Mouse (Mus musculus) heart, embryonic 12.5 days (tissue): ENCODE data around the gene Gm49661. TPM values are rescaled to one million over a fixed set of nuclear protein-coding genes. Genes with fewer than 3 reads are reported as not detected.

Source experiments
- ATAC-seq: fragments of 200-750 bp; cut with Nextera tagmentation; 2 replicates; pipeline ENCODE4 v1.8.0; 2017; ENCODE audit warnings: moderate TSS enrichment, moderate library complexity; ENCODE audit not compliant: insufficient number of reproducible peaks, low FRiP score
- H3K27ac ChIP-seq: fragments of 300-500 bp; sonication (generic); 2 replicates; pipeline ENCODE4 v1.5.1; 2016; ENCODE audit warnings: mild to moderate bottlenecking, moderate library complexity; ENCODE audit not compliant: poor library complexity, severe bottlenecking
- H3K27me3 ChIP-seq: fragments of 300-500 bp; sonication (generic); replicated peaks from 2 replicates; pipeline ENCODE4 v1.6.1; 2016; ENCODE audit warnings: mild to moderate bottlenecking, moderate library complexity
- H3K36me3 ChIP-seq: fragments of 300-500 bp; sonication (generic); 2 replicates; pipeline ENCODE4 v1.6.1; 2016; ENCODE audit warnings: mild to moderate bottlenecking, moderate library complexity
- H3K4me1 ChIP-seq: fragments of 300-500 bp; sonication (generic); replicated peaks from 2 replicates; pipeline ENCODE4 v1.6.1; 2016; ENCODE audit warnings: mild to moderate bottlenecking
- H3K4me2 ChIP-seq: fragments of 300-500 bp; sonication (generic); 2 replicates; pipeline ENCODE4 v1.6.1; 2016; ENCODE audit warnings: mild to moderate bottlenecking, moderate library complexity
- H3K4me3 ChIP-seq: fragments of 300-500 bp; sonication (generic); 2 replicates; pipeline ENCODE4 v1.5.1; 2016; ENCODE audit warnings: mild to moderate bottlenecking
- H3K9ac ChIP-seq: fragments of 300-500 bp; sonication (generic); 2 replicates; pipeline ENCODE4 v1.6.1; 2016; ENCODE audit warnings: mild to moderate bottlenecking, moderate library complexity
- H3K9me3 ChIP-seq: fragments of 300-500 bp; sonication (generic); replicated peaks from 2 replicates; pipeline ENCODE4 v1.6.1; 2016; ENCODE audit warnings: mild to moderate bottlenecking, moderate library complexity
- WGBS: fragments of 180-500 bp; shearing (Covaris S2); methylation state at CpG from one replicate; pipeline ENCODE4 v1.1.7; 2016; 5-methylcytosine and 5-hydroxymethylcytosine counted together
- microRNA-seq: library from miRNA; unstranded; fragments of <30 nt; microRNA quantifications from one replicate; pipeline ENCODE4, GENCODE M21; 2017
- polyA plus RNA-seq: library from polyadenylated mRNA; unstranded; fragments of >200 nt; fragmentation: Nextera tagmentation; extraction: Ambion mirVana; gene quantifications from 2 replicates; pipeline ENCODE4 v1.2.1, GENCODE M21; 2016

Gm49661 gene
- polyA plus RNA-seq, 1 experiment from 2014 or later: not detected

- peak; percentile 64; the same call in 1 of the 2 replicates for ATAC-seq
- Histone ChIP-seq H3K4me1 (0 out of 2 replicates have a peak, but pooled peaks cover 9% of the 10 kb centered on the region), H3K36me3 (no peaks in the 10 kb centered on the region), H3K9me3 (no peaks in the 10 kb centered on the region), H3K27me3 (peaks cover 86% of the 10 kb centered on the region), H3K4me3 (peak overlapping the region; percentile 42), H3K27ac (no peak overlapping the region), H3K9ac (peak overlapping the region; percentile 21; the same call in 1 of the 2 replicates), H3K4me2 (peak overlapping the region; percentile 69)
- WGBS: 4% methylated on average over 51 of the region's 52 CpGs
Measured at GRCm38 (mm10) chr8:84928456-84929306, 40.6 kb downstream of the Gm49661 start.

- no peaks in the 10 kb centered on the region for H3K36me3 ChIP-seq
- ATAC-seq: no peak
- no peak overlapping the region for H3K27ac ChIP-seq
- peaks cover 84% of the 10 kb centered on the region for H3K27me3 ChIP-seq
- H3K9ac ChIP-seq: no peak overlapping the region
- WGBS: 68% methylated on average over 1 of the region's 1 CpGs
- 0 out of 2 replicates have a peak, but pooled peaks cover 9% of the 10 kb centered on the region for H3K4me1 ChIP-seq
- no peaks in the 10 kb centered on the region for H3K9me3 ChIP-seq
- no peak overlapping the region for H3K4me3 ChIP-seq
- no peak overlapping the region for H3K4me2 ChIP-seq
Measured at GRCm38 (mm10) chr8:84927513-84927912, 41.7 kb downstream of the Gm49661 start.

GRCm38 (mm10) chr8:84925557-84925956 lies 43.7 kb downstream of the Gm49661 start:
- Histone ChIP-seq H3K9ac (no peak overlapping the region), H3K27ac (no peak overlapping the region), H3K36me3 (no peaks in the 10 kb centered on the region), H3K4me1 (peaks cover 13% of the 10 kb centered on the region; the same call in 1 of the 2 replicates), H3K27me3 (peaks cover 76% of the 10 kb centered on the region), H3K4me3 (no peak overlapping the region), H3K4me2 (no peak overlapping the region), H3K9me3 (no peaks in the 10 kb centered on the region)
- ATAC-seq: no peak
- 59% methylated on average over 7 of the region's 7 CpGs for WGBS

DNA sequence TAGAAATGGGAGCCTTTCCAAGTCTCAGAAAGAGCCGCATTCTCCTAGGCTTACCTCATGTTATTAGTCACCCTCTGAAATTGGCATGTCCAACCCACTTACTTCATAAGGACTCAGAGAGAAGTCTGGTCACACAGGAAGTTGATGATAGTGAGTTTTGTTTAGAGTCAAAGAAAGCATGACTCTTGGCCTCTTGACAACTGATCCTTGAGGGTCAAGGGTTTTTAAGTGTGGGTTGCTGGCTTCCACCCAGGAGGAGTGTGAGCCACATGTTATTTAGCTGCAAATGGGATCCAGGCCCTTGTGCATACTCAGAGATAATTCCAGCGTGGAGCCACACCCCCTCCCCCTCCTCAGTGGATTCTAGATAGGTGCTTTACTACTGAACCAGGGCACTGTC lies 47.6 kb downstream of the Gm49661 start:
- no peak overlapping the region for H3K4me3 ChIP-seq
- no peaks in the 10 kb centered on the region for H3K36me3 ChIP-seq
- no peak overlapping the region for H3K4me2 ChIP-seq
- H3K9me3 ChIP-seq: no peaks in the 10 kb centered on the region
- 52% methylated on average over 2 of the region's 2 CpGs for WGBS
- no peak overlapping the region for H3K27ac ChIP-seq
- H3K27me3 ChIP-seq: peaks cover 80% of the 10 kb centered on the region
- H3K4me1 ChIP-seq: peaks cover 5% of the 10 kb centered on the region; the same call in 1 of the 2 replicates
- no peak overlapping the region for H3K9ac ChIP-seq
- ATAC-seq: no peak

- 89% methylated on average over 15 of the region's 15 CpGs for WGBS
- Histone ChIP-seq H3K36me3 (no peaks in the 10 kb centered on the region), H3K4me1 (peaks cover 5% of the 10 kb centered on the region; the same call in 1 of the 2 replicates), H3K4me3 (no peak overlapping the region), H3K4me2 (no peak overlapping the region), H3K27ac (no peak overlapping the region), H3K27me3 (peaks cover 82% of the 10 kb centered on the region), H3K9me3 (0 out of 2 replicates have a peak, but pooled peaks cover 4% of the 10 kb centered on the region), H3K9ac (no peak overlapping the region)
- no peak for ATAC-seq
Measured at GRCm38 (mm10) chr8:84918646-84919045, 50.6 kb downstream of the Gm49661 start.

- Histone ChIP-seq H3K9ac (no peak overlapping the region), H3K27ac (no peak overlapping the region), H3K27me3 (peaks cover 87% of the 10 kb centered on the region), H3K4me3 (no peak overlapping the region), H3K36me3 (no peaks in the 10 kb centered on the region), H3K4me2 (no peak overlapping the region), H3K4me1 (peaks cover 11% of the 10 kb centered on the region), H3K9me3 (0 out of 2 replicates have a peak, but pooled peaks cover 4% of the 10 kb centered on the region)
- 24% methylated on average over 20 of the region's 20 CpGs for WGBS
- no peak for ATAC-seq
Measured at GRCm38 (mm10) chr8:84917781-84918180, 51.5 kb downstream of the Gm49661 start.

Small RNA genes within 50 kb of the gene (microRNA-seq; reads per million reads assigned to microRNA genes)
- not detected for gene Gm24197

Other genes with a start within 250 kb of the Gm49661 start
- gene G430095P16Rik, start 246.4 kb downstream of the Gm49661 start, polyA plus RNA-seq: 5.4 and 6.9 TPM in 2 replicates
- gene Nfix, start 169.1 kb downstream of the Gm49661 start, polyA plus RNA-seq: 9.2 and 10.9 TPM in 2 replicates
- gene Dand5, start 146.6 kb downstream of the Gm49661 start, polyA plus RNA-seq: 4.6 and 6.2 TPM in 2 replicates
- gene Gadd45gip1, start 137.9 kb downstream of the Gm49661 start, polyA plus RNA-seq: 50.9 and 52.1 TPM in 2 replicates
- 129 and 131 TPM in 2 replicates for gene Rad23a, start 128.8 kb downstream of the Gm49661 start, polyA plus RNA-seq
- 747 and 767 TPM in 2 replicates for gene Calr, start 122.5 kb downstream of the Gm49661 start, polyA plus RNA-seq
- gene Farsa, start 112.4 kb downstream of the Gm49661 start, polyA plus RNA-seq: 53.6 and 59.2 TPM in 2 replicates
- gene Syce2, start 97.3 kb downstream of the Gm49661 start, polyA plus RNA-seq: 36.5 and 36.9 TPM in 2 replicates
- gene Gcdh, start 75.5 kb downstream of the Gm49661 start, polyA plus RNA-seq: 35.5 and 36.2 TPM in 2 replicates
- gene Klf1, start 67.5 kb downstream of the Gm49661 start, polyA plus RNA-seq: 12.1 and 17.9 TPM in 2 replicates
- gene Dnase2a, start 60.9 kb downstream of the Gm49661 start, polyA plus RNA-seq: 4.2 and 4.3 TPM in 2 replicates
- gene Mast1, start 32.1 kb downstream of the Gm49661 start, polyA plus RNA-seq: 0.13 and 0.24 TPM in 2 replicates
- gene Rtbdn, start 22.4 kb downstream of the Gm49661 start, polyA plus RNA-seq: 0.20 and 0.31 TPM in 2 replicates
- gene Prdx2, start 154 bp upstream of the Gm49661 start, polyA plus RNA-seq: 638 and 672 TPM in 2 replicates
- 77.1 and 79.0 TPM in 2 replicates for gene Rnaseh2a, start 334 bp upstream of the Gm49661 start, polyA plus RNA-seq
- gene Junb, start 9.3 kb upstream of the Gm49661 start, polyA plus RNA-seq: 11.9 and 13.2 TPM in 2 replicates
- 7.2 and 7.7 TPM in 2 replicates for gene Hook2, start 21.2 kb upstream of the Gm49661 start, polyA plus RNA-seq
- gene Best2, start 45.1 kb upstream of the Gm49661 start, polyA plus RNA-seq: not detected in 2 replicates
- 114 and 118 TPM in 2 replicates for gene Asna1, start 55.8 kb upstream of the Gm49661 start, polyA plus RNA-seq
- 102 and 109 TPM in 2 replicates for gene Trir, start 57.4 kb upstream of the Gm49661 start, polyA plus RNA-seq
- 28.8 and 34.4 TPM in 2 replicates for gene Tnpo2, start 67.5 kb upstream of the Gm49661 start, polyA plus RNA-seq
- 17.3 and 18.8 TPM in 2 replicates for gene Fbxw9, start 90.6 kb upstream of the Gm49661 start, polyA plus RNA-seq
- not detected in 2 replicates for gene Gm5741, start 98.5 kb upstream of the Gm49661 start, polyA plus RNA-seq
- gene Dhps, start 102.3 kb upstream of the Gm49661 start, polyA plus RNA-seq: 50.4 and 60.9 TPM in 2 replicates
- 107 and 109 TPM in 2 replicates for gene Wdr83os, start 111.3 kb upstream of the Gm49661 start, polyA plus RNA-seq
- gene Wdr83, start 111.9 kb upstream of the Gm49661 start, polyA plus RNA-seq: 31.7 and 33.2 TPM in 2 replicates
- gene Man2b1, start 113.8 kb upstream of the Gm49661 start, polyA plus RNA-seq: 33.2 and 34.8 TPM in 2 replicates
- gene Zfp791, start 153.7 kb upstream of the Gm49661 start, polyA plus RNA-seq: 1.2 and 1.3 TPM in 2 replicates
- gene Cks1brt, start 182.5 kb upstream of the Gm49661 start, polyA plus RNA-seq: not detected in 2 replicates